Mouse (Mus musculus) hindbrain, postnatal 0 days (tissue): ENCODE data around the gene Cers6. TPM values are rescaled to one million over a fixed set of nuclear protein-coding genes. Genes with fewer than 3 reads are reported as not detected.

ENCODE experiments used
- ATAC-seq: fragments of 200-750 bp; cut with Nextera tagmentation; 2 replicates; pipeline ENCODE4 v1.8.0; 2017; ENCODE audit warnings: mild to moderate bottlenecking, moderate TSS enrichment, moderate library complexity
- DNase-seq: peaks from one replicate; pipeline ENCODE4 v3.0.0-alpha.2; 2015; ENCODE audit warnings: low spot score
- H3K27ac ChIP-seq: fragments of 300-500 bp; sonication (generic); 2 replicates; pipeline ENCODE4 v1.5.1; 2014; ENCODE audit warnings: mild to moderate bottlenecking
- H3K27me3 ChIP-seq: fragments of 300-500 bp; sonication (generic); 2 replicates; pipeline ENCODE4 v1.6.1; 2014; ENCODE audit warnings: low read length, mixed read lengths; ENCODE audit not compliant: insufficient read depth
- H3K36me3 ChIP-seq: fragments of 300-500 bp; sonication (generic); 2 replicates; pipeline ENCODE4 v1.6.1; 2014; ENCODE audit warnings: low read length, mixed read lengths; ENCODE audit not compliant: insufficient read depth
- H3K4me1 ChIP-seq: fragments of 300-500 bp; sonication (generic); 2 replicates; pipeline ENCODE4 v1.6.1; 2014; ENCODE audit warnings: antibody characterized with exemption, low read length, mixed read lengths; ENCODE audit not compliant: insufficient read depth
- H3K4me2 ChIP-seq: fragments of 300-500 bp; sonication (generic); 2 replicates; pipeline ENCODE4 v1.6.1; 2014; ENCODE audit warnings: low read depth, mild to moderate bottlenecking, low read length, moderate library complexity, mixed read lengths
- H3K4me3 ChIP-seq: fragments of 300-500 bp; sonication (generic); 2 replicates; pipeline ENCODE4 v1.5.1; 2014; ENCODE audit warnings: low read length
- H3K9ac ChIP-seq: fragments of 300-500 bp; sonication (generic); replicated peaks from 2 replicates; pipeline ENCODE4 v1.6.1; 2014; ENCODE audit warnings: mild to moderate bottlenecking, low read length, moderate library complexity, mixed read lengths
- H3K9me3 ChIP-seq: fragments of 300-500 bp; sonication (generic); 2 replicates; pipeline ENCODE4 v1.6.1; 2016; ENCODE audit warnings: low read length, mixed read lengths
- CTCF ChIP-seq: IDR thresholded peaks from 2 replicates; pipeline ENCODE4 v1.5.1; 2016; ENCODE audit warnings: antibody characterized with exemption, control low read depth, low read depth
- WGBS: fragments of 180-500 bp; shearing (Covaris S2); extraction: QIAGEN DNeasy Blood & Tissue Kit; methylation state at CpG from one replicate; pipeline ENCODE4 v1.1.7; 2014; 5-methylcytosine and 5-hydroxymethylcytosine counted together
- polyA plus RNA-seq: library from polyadenylated mRNA; unstranded; fragments of >200 nt; fragmentation: Nextera tagmentation; extraction: Ambion mirVana; gene quantifications from 2 replicates; pipeline ENCODE4 v1.2.1, GENCODE M21; 2015
- total RNA-seq: library from RNA; depleted of rRNA; stranded (reverse); fragments of >200 nt; gene quantifications from 2 replicates; pipeline ENCODE4 v1.2.3, GENCODE M21; 2014

Gene Cers6
- total and polyA plus RNA-seq, 2 experiments from 2014 or later = 25.8 to 58.7 TPM

- H3K9me3 ChIP-seq = no peaks in the 10 kb centered on the region
- no peak overlapping the region for H3K27ac ChIP-seq
- no peaks in the 10 kb centered on the region for H3K36me3 ChIP-seq
- no peaks in the 10 kb centered on the region for H3K27me3 ChIP-seq
- no peak overlapping the region for H3K9ac ChIP-seq
- no peaks in the 10 kb centered on the region for H3K4me1 ChIP-seq
- H3K4me3 ChIP-seq = no peak overlapping the region
- H3K4me2 ChIP-seq = no peak overlapping the region
- DNase-seq (no peak), ATAC-seq (no peak)
- TF ChIP-seq CTCF = no peak
- 97% methylated on average over 2 of the region's 2 CpGs for WGBS
These were observed 16.7 kb upstream of the Cers6 start for GRCm38 (mm10) chr2:68844530-68844929.

GRCm38 (mm10) chr2:68845002-68845740 lies 16.1 kb upstream of the Cers6 start:
- Histone ChIP-seq H3K36me3 (no peaks in the 10 kb centered on the region), H3K27ac (no peak overlapping the region), H3K9ac (no peak overlapping the region), H3K4me1 (no peaks in the 10 kb centered on the region), H3K27me3 (no peaks in the 10 kb centered on the region), H3K9me3 (no peaks in the 10 kb centered on the region), H3K4me3 (no peak overlapping the region), H3K4me2 (no peak overlapping the region)
- 82% methylated on average over 13 of the region's 13 CpGs for WGBS
- no peak for ATAC-seq
- TF ChIP-seq CTCF = no peak
- no peak for DNase-seq

DNA sequence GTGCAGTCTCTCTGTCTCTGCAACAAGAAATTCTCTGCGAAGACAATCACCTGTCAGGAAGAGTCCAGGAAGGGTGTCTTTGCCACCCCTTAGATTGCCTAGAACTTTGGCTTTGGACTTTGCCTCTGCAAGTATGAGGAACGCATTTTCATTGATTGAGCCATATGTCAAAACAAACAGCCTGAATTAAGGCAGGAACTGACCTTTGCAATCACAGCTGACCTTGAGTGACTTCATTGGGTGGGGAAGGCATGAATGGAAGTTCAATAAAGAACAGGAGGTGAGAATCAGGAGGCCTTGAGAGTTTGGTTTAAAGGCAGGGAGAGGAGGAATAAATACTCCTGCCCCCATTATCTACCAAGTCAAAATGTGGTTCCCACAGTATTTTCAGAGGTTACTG lies 850 bp upstream of the Cers6 start:
- no peaks in the 10 kb centered on the region for H3K4me1 ChIP-seq
- H3K4me2 ChIP-seq = peak overlapping the region; percentile 87
- 0 out of 2 replicates have a peak overlapping the region, but pooled peaks have one; percentile 90 for H3K4me3 ChIP-seq
- no peak for ATAC-seq
- no peaks in the 10 kb centered on the region for H3K9me3 ChIP-seq
- no peak for DNase-seq
- no peaks in the 10 kb centered on the region for H3K36me3 ChIP-seq
- H3K27ac ChIP-seq = no peak overlapping the region
- H3K9ac ChIP-seq = no peak overlapping the region
- no peaks in the 10 kb centered on the region for H3K27me3 ChIP-seq
- WGBS = 76% methylated on average over 2 of the region's 2 CpGs
- TF ChIP-seq CTCF = no peak

- peak overlapping the region; percentile 87 for H3K9ac ChIP-seq
- TF ChIP-seq CTCF = no peak; the same call in 1 of the 2 replicates
- peak overlapping the region; percentile 88 for H3K27ac ChIP-seq
- no peaks in the 10 kb centered on the region for H3K36me3 ChIP-seq
- no peaks in the 10 kb centered on the region for H3K9me3 ChIP-seq
- H3K4me3 ChIP-seq = peak overlapping the region; percentile 90
- H3K4me1 ChIP-seq = no peaks in the 10 kb centered on the region
- H3K27me3 ChIP-seq = no peaks in the 10 kb centered on the region
- peak; percentile 65 for ATAC-seq
- DNase-seq = peak; percentile 65
- under 1% methylated on average over 57 of the region's 64 CpGs for WGBS
- H3K4me2 ChIP-seq = peak overlapping the region; percentile 87
These were observed 651 bp downstream of the Cers6 start for GRCm38 (mm10) chr2:68861721-68862463.

- ATAC-seq (no peak), DNase-seq (peak; percentile 15)
- H3K27me3 ChIP-seq = no peaks in the 10 kb centered on the region
- 2% methylated on average over 15 of the region's 15 CpGs for WGBS
- H3K4me3 ChIP-seq = peak overlapping the region; percentile 90
- peak overlapping the region; percentile 87 for H3K4me2 ChIP-seq
- no peaks in the 10 kb centered on the region for H3K9me3 ChIP-seq
- TF ChIP-seq CTCF = no peak
- H3K27ac ChIP-seq = peak overlapping the region; percentile 88; the same call in 1 of the 2 replicates
- H3K36me3 ChIP-seq = no peaks in the 10 kb centered on the region
- H3K4me1 ChIP-seq = no peaks in the 10 kb centered on the region
- peak overlapping the region; percentile 87 for H3K9ac ChIP-seq
These were observed 1.4 kb downstream of the Cers6 start for GRCm38 (mm10) chr2:68862464-68863266.

DNA sequence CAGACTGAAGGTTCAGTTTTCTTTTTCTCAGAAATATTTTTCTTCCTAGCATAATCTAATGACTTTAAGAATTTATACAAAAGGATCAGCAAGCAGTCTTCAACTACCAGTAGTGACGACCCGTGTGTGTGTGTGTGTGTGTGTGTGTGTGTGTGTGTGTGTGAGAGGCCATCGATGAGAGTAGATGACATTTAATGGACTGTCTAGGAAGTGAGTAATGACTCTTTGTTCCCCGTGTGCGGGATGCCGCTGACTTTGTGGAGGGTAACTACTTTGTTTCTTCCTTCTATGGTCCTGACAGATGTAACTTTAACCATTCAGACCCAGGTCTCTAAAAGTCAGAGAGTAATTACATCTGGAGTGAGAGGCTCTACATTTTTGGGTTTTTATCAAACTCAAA lies 2.3 kb downstream of the Cers6 start:
- no peak for ATAC-seq
- H3K9me3 ChIP-seq = no peaks in the 10 kb centered on the region
- H3K9ac ChIP-seq = peak overlapping the region; percentile 87; the same call in 1 of the 2 replicates
- no peaks in the 10 kb centered on the region for H3K4me1 ChIP-seq
- H3K4me3 ChIP-seq = peak overlapping the region; percentile 90
- H3K36me3 ChIP-seq = no peaks in the 10 kb centered on the region
- no peak for TF ChIP-seq CTCF
- WGBS = 34% methylated on average over 6 of the region's 6 CpGs
- no peaks in the 10 kb centered on the region for H3K27me3 ChIP-seq
- no peak for DNase-seq
- H3K4me2 ChIP-seq = peak overlapping the region; percentile 87
- no peak overlapping the region for H3K27ac ChIP-seq
